Mouse (Mus musculus): ENCODE data around the gene Usp17lb.
"Not testable (repeated sequence)": the region's sequence is repeated elsewhere in the genome, so short reads cannot be mapped to it uniquely, and the experiment has no call there.

The Usp17lb gene

DNA sequence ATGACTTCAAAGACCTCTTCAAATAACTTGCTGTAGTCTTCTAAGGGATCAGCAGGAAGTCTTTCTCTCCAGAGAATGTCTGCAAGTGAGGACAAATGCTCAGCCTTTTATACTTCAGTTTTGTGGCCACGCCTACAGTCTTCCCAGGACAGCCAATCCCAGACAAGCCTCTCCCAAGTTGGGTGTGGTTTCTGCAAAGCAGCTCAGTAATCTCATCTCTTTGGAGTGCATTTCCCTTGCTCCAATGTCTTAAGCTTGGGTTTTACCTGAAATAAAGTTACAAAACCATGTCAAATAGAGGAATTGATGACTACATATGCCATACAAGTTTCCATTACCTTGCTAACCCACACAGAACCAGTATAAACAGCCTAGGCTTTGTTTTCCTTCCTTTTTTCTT is at the start of gene Usp17lb:
Gene Usp17lb (minus strand): TSS at position 101 of the 400 bp plus-strand sequence.
- DNase-seq (ENCODE audit: low read depth, low spot score), result no peak

DNA sequence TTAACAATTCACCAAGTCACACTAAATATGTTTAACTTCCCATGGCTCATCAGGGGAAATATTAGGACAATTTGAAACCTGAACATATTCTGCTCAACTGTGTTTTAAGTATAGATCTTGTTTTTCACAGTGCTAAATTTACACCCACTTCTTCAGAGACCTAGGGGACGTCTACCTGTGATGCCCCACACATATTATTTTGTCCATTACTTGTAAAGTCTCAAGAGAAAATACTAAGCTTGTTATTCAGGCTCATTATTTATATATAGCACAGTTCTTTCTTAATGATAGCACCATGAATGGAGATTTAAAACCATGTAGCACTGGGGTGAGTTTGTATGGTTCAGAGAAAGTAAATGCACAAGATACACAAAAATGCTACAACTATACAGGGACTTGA is 35.3 kb upstream of the Usp17lb start, which contains the start of gene Olfr665:
Gene Olfr665 (plus strand): TSS at position 301 of the 400 bp plus-strand sequence.
- no peak for DNase-seq (ENCODE audit: low read depth, low spot score)

DNA sequence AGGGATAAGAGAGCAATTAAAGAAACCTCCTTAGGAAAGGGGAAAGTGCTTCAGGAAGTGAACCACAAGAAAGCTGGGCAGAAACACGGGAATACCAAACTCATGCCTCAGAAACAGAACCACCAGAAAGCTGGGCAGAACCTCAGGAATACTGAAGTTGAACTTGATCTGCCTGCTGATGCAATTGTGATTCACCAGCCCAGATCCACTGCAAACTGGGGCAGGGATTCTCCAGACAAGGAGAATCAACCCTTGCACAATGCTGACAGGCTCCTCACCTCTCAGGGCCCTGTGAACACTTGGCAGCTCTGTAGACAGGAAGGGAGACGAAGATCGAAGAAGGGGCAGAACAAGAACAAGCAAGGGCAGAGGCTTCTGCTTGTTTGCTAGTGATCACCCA is 19.0 kb upstream of the Usp17lb start:
- DNase-seq (ENCODE audit: low read depth, low spot score), result no peak

DNA sequence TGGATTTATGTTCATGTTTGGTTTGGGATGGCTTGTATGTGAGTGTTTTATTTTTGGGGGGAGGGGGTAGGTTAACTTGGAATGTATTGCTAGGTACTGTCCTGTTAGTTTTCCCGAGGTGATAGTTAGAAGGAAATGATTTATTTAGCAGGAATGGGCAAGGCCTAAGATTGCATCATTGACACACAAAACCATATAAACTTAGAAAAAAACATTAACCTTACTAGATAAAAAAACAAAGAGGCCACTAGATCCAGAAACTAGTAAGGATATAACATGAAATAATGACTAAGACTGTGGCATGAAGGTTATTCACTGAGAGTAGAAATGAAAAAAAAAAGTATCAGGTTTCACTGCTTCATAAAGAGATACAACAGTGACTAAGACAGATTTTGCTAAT is 15.3 kb upstream of the Usp17lb start:
- DNase-seq (ENCODE audit: low read depth, low spot score), result no peak

DNA sequence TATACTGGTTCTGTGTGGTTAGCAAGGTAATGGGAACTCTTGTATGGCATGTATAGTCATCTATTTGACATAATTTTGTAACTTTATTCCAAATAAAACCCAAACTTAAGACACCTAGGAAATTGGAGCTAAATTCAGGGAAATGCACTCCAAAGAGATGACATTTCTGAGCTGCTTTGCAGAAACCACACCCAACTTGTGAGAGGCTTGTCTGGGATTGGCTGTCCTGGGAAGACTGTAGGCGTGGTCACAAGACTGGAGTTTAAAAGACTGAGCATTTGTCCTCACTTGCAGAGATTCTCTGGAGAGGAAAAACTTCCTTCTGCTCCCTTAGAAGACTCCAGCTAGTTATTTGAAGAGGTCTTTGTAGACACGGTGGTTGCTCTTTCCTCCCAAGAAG is 14.3 kb upstream of the Usp17lb start, which contains the start of gene Usp17la:
Gene Usp17la (plus strand): TSS at position 301 of the 400 bp plus-strand sequence.
- not testable (repeated sequence) for DNase-seq (ENCODE audit: low read depth, low spot score)

DNA sequence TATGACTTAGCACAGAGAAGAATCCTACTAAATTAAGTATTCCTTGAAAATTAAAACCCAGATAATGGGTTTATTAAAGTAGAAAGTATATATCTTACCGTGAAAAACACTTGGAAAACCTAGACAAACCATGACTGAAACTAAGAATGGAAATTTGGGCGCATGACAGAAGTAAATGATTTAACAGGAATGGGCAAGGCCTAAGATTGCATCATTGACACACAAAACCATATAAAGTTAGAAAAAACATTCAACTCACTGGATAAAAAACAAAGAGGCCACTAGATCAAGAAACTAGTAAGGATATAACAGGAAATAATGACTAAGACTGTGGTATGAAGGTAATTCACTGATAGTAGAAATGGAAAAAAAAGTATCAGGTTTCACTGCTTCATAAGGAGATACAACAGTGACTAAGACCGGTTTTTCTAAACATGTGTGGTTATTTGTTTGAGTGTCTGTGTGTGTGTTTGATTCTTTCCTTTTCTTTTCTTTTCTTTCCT is 12.9 kb upstream of the Usp17lb start:
- no peak for DNase-seq (ENCODE audit: low read depth, low spot score)

DNA sequence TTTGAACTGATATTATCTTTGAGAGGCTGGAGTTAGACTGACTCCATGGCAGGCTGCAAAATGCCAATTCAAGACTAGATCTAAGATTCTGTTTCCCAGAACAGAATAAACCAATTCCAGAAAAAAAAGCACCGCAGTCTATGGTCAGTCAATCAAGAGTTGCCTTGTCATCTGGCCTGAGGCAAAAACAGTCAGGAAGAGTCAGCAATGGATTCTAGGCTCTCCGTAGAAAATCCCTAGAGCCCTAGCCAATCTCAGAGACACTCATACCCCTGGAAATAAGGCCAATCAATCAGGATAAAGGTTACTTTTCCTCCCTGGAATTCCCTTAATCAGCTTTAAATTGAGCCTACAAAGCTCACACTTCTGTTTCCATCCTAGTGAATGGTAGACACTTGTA is 9.1 kb upstream of the Usp17lb start:
- DNase-seq (ENCODE audit: low read depth, low spot score), result not testable (repeated sequence)

DNA sequence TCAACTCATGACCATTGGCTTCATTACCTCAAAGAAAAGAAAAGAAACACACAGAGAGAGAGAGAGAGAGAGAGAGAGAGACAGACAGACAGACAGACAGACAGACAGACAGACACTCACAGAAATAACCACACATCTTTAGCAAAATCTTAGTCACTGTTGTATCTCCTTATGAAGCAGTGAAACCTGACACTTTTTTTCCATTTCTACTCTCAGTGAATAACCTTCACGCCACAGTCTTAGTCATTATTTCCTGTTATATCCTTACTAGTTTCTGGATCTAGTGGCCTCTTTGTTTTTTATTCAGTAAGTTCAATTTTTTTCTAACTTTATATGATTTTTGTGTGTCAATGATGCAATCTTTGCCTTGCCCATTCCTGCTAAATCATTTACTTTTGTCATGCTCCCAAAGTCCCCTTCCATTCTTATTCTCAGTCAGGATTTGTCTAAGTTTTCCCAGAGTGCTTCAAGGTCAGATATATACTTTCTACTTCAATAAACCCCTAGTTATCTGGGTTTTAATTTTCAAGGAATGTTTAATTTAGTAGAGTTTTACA is 1.4 kb upstream of the Usp17lb start:
- no peak for DNase-seq (ENCODE audit: low read depth, low spot score)

DNA sequence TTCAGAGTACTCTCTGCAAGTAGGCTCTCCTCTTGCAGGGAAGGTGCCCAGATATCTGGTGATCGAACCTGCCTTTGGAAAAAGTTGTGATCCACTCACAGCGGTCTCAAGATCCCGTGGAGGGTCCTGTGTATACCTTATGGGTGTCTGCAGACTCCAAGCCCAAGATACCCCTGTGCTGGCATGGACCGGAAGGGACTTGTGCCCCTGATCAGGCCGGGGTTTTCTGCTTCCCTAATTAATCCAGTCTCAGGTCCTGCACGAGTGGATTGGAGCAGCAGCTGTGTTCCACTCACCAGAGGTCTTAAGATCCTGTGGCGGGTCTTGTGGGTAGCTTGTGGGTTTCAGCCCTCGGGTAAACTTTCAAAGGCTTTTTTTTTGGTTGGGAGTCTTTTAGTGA is 32.1 kb downstream of the Usp17lb start:
- DNase-seq (ENCODE audit: low read depth, low spot score), result not testable (repeated sequence)

DNA sequence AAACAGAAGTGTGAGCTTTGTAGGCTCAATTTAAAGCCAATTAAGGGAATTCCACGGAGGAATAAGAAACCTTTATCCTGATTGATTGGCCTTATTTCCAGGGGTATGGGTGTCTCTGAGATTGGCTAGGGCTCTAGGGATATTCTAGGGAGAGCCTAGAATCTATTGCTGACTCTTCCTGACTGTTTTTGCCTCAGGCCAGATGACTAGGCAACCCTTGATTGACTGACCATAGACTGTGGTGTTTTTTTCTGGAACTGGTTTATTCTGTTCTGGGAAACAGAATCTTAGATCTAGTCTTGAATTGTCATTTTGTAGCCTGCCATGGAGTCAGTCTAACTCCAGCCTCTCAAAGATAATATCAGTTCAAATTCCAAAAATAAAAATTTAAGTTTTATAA is 51.6 kb downstream of the Usp17lb start:
- no peak for DNase-seq (ENCODE audit: low read depth, low spot score)

All from A20 (cell line).